In genomic region chr12:103977846-103978245, GRCm38 (mm10) we compare ENCODE assay signal across 10 mouse cellular contexts. TPM values are rescaled to one million over a fixed set of nuclear protein-coding genes. Genes with fewer than 3 reads are reported as not detected.
A peak's percentile ranks its signal among the peaks of the same experiment; 100 is the strongest.
DNase-seq lines count a peak whose midpoint lies in the region; TF ChIP-seq lines count a peak whose summit lies in the region.
"Had no signal": no experiment of that assay in that cellular context is flagged by ENCODE, and none has a peak within 500 bp of the region (broad histone marks: within the 10 kb centered on the region; RNA-seq: fewer than 3 reads in every experiment).

No protein-coding gene starts in this region.

- H3K79me2 ChIP-seq in C2C12 (ENCODE audit: control insufficient read depth, insufficient read depth) = no peaks in the 10 kb centered on the region

- no peak overlapping the region for H3ac ChIP-seq in C2C12 (ENCODE audit: control insufficient read depth, insufficient read length, low read depth)

- peaks cover 9% of the 10 kb centered on the region for H3K27me3 ChIP-seq in C2C12 (ENCODE audit: control insufficient read depth, insufficient read depth, insufficient read length)
- H3K27me3 ChIP-seq: heart, embryonic 13.5 days; midbrain, embryonic 12.5 days had no signal

- no peaks in the 10 kb centered on the region for H3K79me3 ChIP-seq in C2C12 (ENCODE audit: low read depth)

- DNase-seq in heart, postnatal 4 days = peak; percentile 31
- DNase-seq in heart, postnatal 25 days (ENCODE audit: low spot score) = no peak
- DNase-seq in adrenal gland, postnatal 36 days = peak; percentile 59 to 62
- DNase-seq in kidney, postnatal 4 days = peak; percentile 50 to 62
- no peak for DNase-seq in MN1 (ENCODE audit: low spot score)
- DNase-seq in layer of hippocampus, postnatal 36 days = no peak
- no peak for DNase-seq in heart, adult 8-10 months (ENCODE audit: low spot score)

- H3K36me3 ChIP-seq in C2C12 (ENCODE audit: control insufficient read depth, insufficient read depth) = no peaks in the 10 kb centered on the region
- H3K36me3 ChIP-seq: heart, embryonic 13.5 days; midbrain, embryonic 12.5 days had no signal

- H3K4me3 ChIP-seq in C2C12 (ENCODE audit: insufficient read depth, poor library complexity, severe bottlenecking) = no peak overlapping the region
- H3K4me3 ChIP-seq: heart, embryonic 13.5 days; midbrain, embryonic 12.5 days had no signal

- intact Hi-C loops in heart, postnatal 25 days (cut with DNase I) = no loop called here

- TF ChIP-seq CTCF in C2C12 (IDR thresholded peaks at IDR 0.05; ENCODE audit: control insufficient read depth, insufficient read depth, insufficient read length) = peak; percentile 58

TF ChIP-seq in C2C12, 6 proteins besides CTCF, POLR2A, EP300 and RAD21:
- TF ChIP-seq MAX (IDR thresholded peaks at IDR 0.05) (no peak), FOSL1 (IDR thresholded peaks at IDR 0.05; ENCODE audit: insufficient read depth, low read length, poor library complexity, severe bottlenecking) (no peak), CEBPB (IDR thresholded peaks at IDR 0.05; ENCODE audit: low read depth) (no peak), MYOG (IDR thresholded peaks at IDR 0.05; ENCODE audit: control insufficient read depth, extremely low read depth, insufficient read length) (no peak), MYOD1 (IDR thresholded peaks at IDR 0.05; ENCODE audit: control insufficient read depth, insufficient read length, low read depth) (no peak), USF1 (IDR thresholded peaks at IDR 0.05; ENCODE audit: low read depth) (no peak)

RNA-seq across cellular contexts. Expression of gene Serpina11, which starts 11.9 kb away (rescaled TPM):
- total RNA-seq in heart, postnatal 4 days (2021) = not detected
- total RNA-seq in heart, postnatal 25 days (2021) = not detected
- not detected for polyA plus RNA-seq in C2C12 (2012; fragmentation: generic; extraction: Trizol)
- total RNA-seq in adrenal gland, postnatal 36 days (2021) = not detected
- total RNA-seq in layer of hippocampus, postnatal 36 days (2021) = not detected
- total RNA-seq in heart, adult 8-10 months (2022) = under 1 TPM in 1 of 4 experiments, not detected in 3; 0.32 TPM
- polyA plus RNA-seq: heart, embryonic 13.5 days; midbrain, embryonic 12.5 days had no signal

RNA-seq across cellular contexts. Expression of gene Serpina1e, which starts 19.1 kb away (rescaled TPM):
- total RNA-seq in heart, postnatal 4 days (2021) = under 1 TPM in 1 of 2 experiments, not detected in 1; 0.41 TPM
- under 1 TPM in 1 of 2 experiments, not detected in 1; 0.20 TPM for total RNA-seq in heart, postnatal 25 days (2021)
- not detected for polyA plus RNA-seq in C2C12 (2012; fragmentation: generic; extraction: Trizol)
- 1 to 10 TPM in 1 of 2 experiments, under 1 TPM in 1; 0.23 to 8.7 TPM for total RNA-seq in adrenal gland, postnatal 36 days (2021)
- not detected for total RNA-seq in layer of hippocampus, postnatal 36 days (2021)
- under 1 TPM; 0.19 to 0.44 (median 0.36) TPM for total RNA-seq in heart, adult 8-10 months (2022)
- polyA plus RNA-seq: midbrain, embryonic 12.5 days had no signal

RNA-seq across cellular contexts. Expression of gene Serpina9, which starts 35.7 kb away (rescaled TPM):
- total RNA-seq in heart, postnatal 4 days (2021) = not detected
- under 1 TPM; 0.08 to 0.13 TPM for total RNA-seq in heart, postnatal 25 days (2021)
- 0.01 TPM for polyA plus RNA-seq in C2C12 (2012; fragmentation: generic; extraction: Trizol)
- not detected for total RNA-seq in adrenal gland, postnatal 36 days (2021)
- total RNA-seq in layer of hippocampus, postnatal 36 days (2021) = under 1 TPM in 1 of 2 experiments, not detected in 1; 0.37 TPM
- total RNA-seq in heart, adult 8-10 months (2022) = under 1 TPM in 3 of 4 experiments, not detected in 1; 0.08 to 0.11 (median 0.09) TPM

Comparison
In these comparisons a context has a peak if more than half of its experiments do, and no peak if none do; other contexts are left out.
1. DNase-seq: peak in heart, postnatal 4 days (single experiment), adrenal gland, postnatal 36 days (2 of 2) and kidney, postnatal 4 days (2 of 2); none in heart, postnatal 25 days (single experiment), MN1 (single experiment), layer of hippocampus, postnatal 36 days (0 of 2) and heart, adult 8-10 months (single experiment).